Mouse (Mus musculus) cerebellum, adult (tissue): ENCODE results near the gene BC049762.

Source experiments
- ATAC-seq: cut with Nextera tagmentation; 2 replicates; pipeline ENCODE4 v1.9.2; 2017; ENCODE audit warnings: mild to moderate bottlenecking, moderate library complexity, mixed read lengths; ENCODE audit not compliant: insufficient number of reproducible peaks, low FRiP score, low TSS enrichment

Gene BC049762

GRCm38 (mm10) chr11:51262342-51263285, at the start of gene BC049762:
BC049762 (minus strand) TSS chr11:51263046.
- peak; percentile 94 for ATAC-seq

- no peak for ATAC-seq
Observed at GRCm38 (mm10) chr11:51311846-51312245, 49.0 kb upstream of the BC049762 start.

GRCm38 (mm10) chr11:51308306-51308705, 45.5 kb upstream of the BC049762 start:
- no peak for ATAC-seq

- ATAC-seq, result no peak
Observed at GRCm38 (mm10) chr11:51303981-51304553, 41.2 kb upstream of the BC049762 start.

- ATAC-seq, result no peak
Observed at GRCm38 (mm10) chr11:51302396-51302795, 39.5 kb upstream of the BC049762 start.

- no peak for ATAC-seq
Observed at GRCm38 (mm10) chr11:51298691-51299090, 35.8 kb upstream of the BC049762 start.

- no peak for ATAC-seq
Observed at GRCm38 (mm10) chr11:51295742-51296141, 32.9 kb upstream of the BC049762 start.

GRCm38 (mm10) chr11:51293956-51294530, 31.2 kb upstream of the BC049762 start:
- ATAC-seq, result no peak

GRCm38 (mm10) chr11:51290066-51290955, 27.5 kb upstream of the BC049762 start:
- no peak; the same call in 1 of the 2 replicates for ATAC-seq

- 0 out of 2 replicates have a peak, but pooled peaks have one; percentile 26 for ATAC-seq
Observed at GRCm38 (mm10) chr11:51289564-51290041, 26.8 kb upstream of the BC049762 start, which contains the start of gene Col23a1. Col23a1 (plus strand) TSS chr11:51289920.

GRCm38 (mm10) chr11:51274418-51274817, 11.6 kb upstream of the BC049762 start:
- ATAC-seq, result no peak

GRCm38 (mm10) chr11:51265326-51265725, 2.5 kb upstream of the BC049762 start:
- ATAC-seq, result no peak

GRCm38 (mm10) chr11:51264352-51264751, 1.5 kb upstream of the BC049762 start:
- ATAC-seq, result no peak

GRCm38 (mm10) chr11:51263286-51263831, 513 bp upstream of the BC049762 start:
- peak; percentile 7; the same call in 1 of the 2 replicates for ATAC-seq

- ATAC-seq, result no peak
Observed at GRCm38 (mm10) chr11:51261680-51262219, 1.1 kb downstream of the BC049762 start, which contains the start of gene Clk4. Clk4 (plus strand) TSS chr11:51261730.

- ATAC-seq, result no peak
Observed at GRCm38 (mm10) chr11:51257006-51257405, 5.8 kb downstream of the BC049762 start.

GRCm38 (mm10) chr11:51242897-51243296, 19.9 kb downstream of the BC049762 start:
- no peak for ATAC-seq

- ATAC-seq, result no peak
Observed at GRCm38 (mm10) chr11:51234626-51235025, 28.2 kb downstream of the BC049762 start.

GRCm38 (mm10) chr11:51227104-51227503, 35.7 kb downstream of the BC049762 start:
- ATAC-seq, result no peak
